Mouse (Mus musculus) left cerebral cortex, adult 2 months (tissue): ENCODE data around the gene Zbtb12. TPM values are rescaled to one million over a fixed set of nuclear protein-coding genes. Genes with fewer than 3 reads are reported as not detected.
A peak's percentile ranks its signal among the peaks of the same experiment; 100 is the strongest.
"Not testable (repeated sequence)": the region's sequence is repeated elsewhere in the genome, so short reads cannot be mapped to it uniquely, and the experiment has no call there.

ENCODE experiments used
- DNase-seq, 2 experiments: peaks; one replicate each; pipeline ENCODE4 v3.0.0; 2021 to 2022; ENCODE audit warnings: low spot score in 2 of 2, mixed read lengths in 1 of 2; ENCODE audit errors: extremely low spot score in 1 of 2
- H3K27ac ChIP-seq: fragments of 200-600 bp; 2 replicates; pipeline ENCODE4 v1.8.1; 2022
- H3K4me3 ChIP-seq: fragments of 200-600 bp; 2 replicates; pipeline ENCODE4 v1.8.1; 2022
- CTCF ChIP-seq: fragments of 200-600 bp; IDR thresholded peaks from 2 replicates; pipeline ENCODE4 v1.8.1; 2022; ENCODE audit warnings: antibody characterized with exemption, mild to moderate bottlenecking, moderate library complexity
- intact Hi-C: fragments of 180-260 bp; cut with DNase I; formaldehyde crosslinking; loops from one replicate; pipeline ENCODE4 v1.15.1; 2025
- total RNA-seq, 2 experiments: library from RNA; stranded (reverse); gene quantifications; 2 replicates each; pipeline ENCODE4 v1.2.3; 2021

The Zbtb12 gene
- total RNA-seq, 2 experiments from 2014 or later: 6.5 to 7.4 TPM

- Histone ChIP-seq H3K4me3 (no peak overlapping the region), H3K27ac (no peak overlapping the region)
- TF ChIP-seq CTCF: no peak
- no peak for DNase-seq
- intact Hi-C loops: loop anchor here (10.0 kb wide), 1 partner anchor 771 kb away; the partner anchor contains the start of gene Brd2
Measured at GRCm38 (mm10) chr17:34895724-34896123, 16.4 kb downstream of the Zbtb12 start.

DNA sequence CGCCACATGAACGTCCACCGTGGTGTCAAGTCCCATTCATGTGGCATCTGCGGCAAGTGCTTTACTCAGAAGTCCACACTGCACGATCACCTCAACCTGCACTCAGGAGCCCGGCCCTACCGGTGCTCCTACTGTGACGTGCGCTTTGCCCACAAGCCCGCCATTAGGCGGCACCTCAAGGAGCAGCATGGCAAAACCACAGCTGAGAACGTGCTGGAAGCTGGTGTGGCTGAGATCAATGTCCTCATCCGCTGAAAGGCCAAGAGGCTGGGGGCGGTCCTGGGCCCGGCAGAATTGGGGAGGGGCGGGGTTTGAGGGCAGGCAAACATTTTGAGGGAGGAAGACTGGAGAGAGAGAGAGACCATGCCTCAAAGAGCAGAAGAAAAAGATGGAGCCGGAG, 17.1 kb downstream of the Zbtb12 start:
- TF ChIP-seq CTCF: no peak
- intact Hi-C loops: loop anchor here (10.0 kb wide), 1 partner anchor 772 kb away; the partner anchor contains the start of gene Brd2
- Histone ChIP-seq H3K27ac (no peak overlapping the region), H3K4me3 (no peak overlapping the region)
- no peak for DNase-seq

- TF ChIP-seq CTCF: no peak
- intact Hi-C loops: loop anchor here (2.0 to 10.0 kb wide), 2 partner anchors 33 to 773 kb away; partner anchors contain the start of genes Brd2 and Neu1
- DNase-seq: peak in 1 of 2 experiments; percentile 35
- Histone ChIP-seq H3K4me3 (peak overlapping the region; percentile 70), H3K27ac (peak overlapping the region; percentile 98)
Measured at GRCm38 (mm10) chr17:34897373-34898159, 18.3 kb downstream of the Zbtb12 start.

DNA sequence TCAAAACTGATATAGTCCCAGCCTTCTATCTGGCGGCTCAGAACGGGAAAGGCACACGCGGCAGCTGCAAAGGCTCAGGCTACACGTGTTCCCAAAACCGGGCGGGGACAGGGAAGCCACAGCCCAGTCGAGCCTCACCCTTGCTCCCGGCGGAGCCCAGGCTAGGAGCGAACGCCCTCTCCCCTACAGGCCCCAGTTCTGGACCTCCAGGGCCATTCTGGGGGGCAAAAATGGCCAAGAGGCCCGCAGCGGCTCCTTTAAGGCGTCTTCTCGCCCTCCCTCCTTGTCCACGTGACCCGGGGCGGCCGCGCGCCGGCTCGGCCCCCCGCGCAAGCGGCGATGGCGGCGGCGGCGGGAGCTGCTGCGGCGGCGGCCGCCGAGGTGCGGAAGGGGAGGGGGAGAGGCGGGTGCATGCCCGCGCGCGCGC, 18.9 kb downstream of the Zbtb12 start, which contains the start of the genes C2 and Ehmt2:
C2 (minus strand) TSS at position 106 of the 427 bp plus-strand sequence.
Ehmt2 (plus strand) TSS at position 310 of the 427 bp plus-strand sequence.
- H3K4me3 ChIP-seq: peak within 1 kb of the TSS; percentile 70
- peak within 1 kb of the TSS; percentile 98 for H3K27ac ChIP-seq
- intact Hi-C loops: loop anchor here (2.0 to 10.0 kb wide), 2 partner anchors 33 to 773 kb away; partner anchors contain the start of genes Brd2 and Neu1
- peak; percentile 84 to 86 for DNase-seq
- no peak for TF ChIP-seq CTCF

DNA sequence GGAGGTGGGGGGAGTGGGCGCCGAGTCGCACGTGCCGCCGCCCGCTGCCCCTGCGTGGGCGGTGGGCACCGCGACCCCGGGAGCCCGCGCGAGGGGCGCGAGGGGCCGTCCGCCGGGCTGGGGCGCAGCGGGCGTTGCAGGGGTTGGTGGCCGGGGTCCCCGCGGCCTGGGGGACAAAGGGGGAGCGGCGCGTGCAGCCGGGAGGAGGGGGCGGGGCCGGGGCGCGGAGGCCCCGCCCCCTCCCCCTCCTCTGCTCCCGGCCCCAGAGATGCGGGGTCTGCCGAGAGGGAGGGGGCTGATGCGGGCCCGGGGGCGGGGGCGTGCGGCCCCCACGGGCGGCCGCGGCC, 19.4 kb downstream of the Zbtb12 start:
- DNase-seq: no peak
- H3K4me3 ChIP-seq: peak overlapping the region; percentile 70
- peak overlapping the region; percentile 44; the same call in 1 of the 2 replicates for H3K27ac ChIP-seq
- intact Hi-C loops: loop anchor here (2.0 to 10.0 kb wide), 2 partner anchors 32 to 774 kb away; partner anchors contain the start of genes Brd2 and Neu1
- TF ChIP-seq CTCF: no peak

DNA sequence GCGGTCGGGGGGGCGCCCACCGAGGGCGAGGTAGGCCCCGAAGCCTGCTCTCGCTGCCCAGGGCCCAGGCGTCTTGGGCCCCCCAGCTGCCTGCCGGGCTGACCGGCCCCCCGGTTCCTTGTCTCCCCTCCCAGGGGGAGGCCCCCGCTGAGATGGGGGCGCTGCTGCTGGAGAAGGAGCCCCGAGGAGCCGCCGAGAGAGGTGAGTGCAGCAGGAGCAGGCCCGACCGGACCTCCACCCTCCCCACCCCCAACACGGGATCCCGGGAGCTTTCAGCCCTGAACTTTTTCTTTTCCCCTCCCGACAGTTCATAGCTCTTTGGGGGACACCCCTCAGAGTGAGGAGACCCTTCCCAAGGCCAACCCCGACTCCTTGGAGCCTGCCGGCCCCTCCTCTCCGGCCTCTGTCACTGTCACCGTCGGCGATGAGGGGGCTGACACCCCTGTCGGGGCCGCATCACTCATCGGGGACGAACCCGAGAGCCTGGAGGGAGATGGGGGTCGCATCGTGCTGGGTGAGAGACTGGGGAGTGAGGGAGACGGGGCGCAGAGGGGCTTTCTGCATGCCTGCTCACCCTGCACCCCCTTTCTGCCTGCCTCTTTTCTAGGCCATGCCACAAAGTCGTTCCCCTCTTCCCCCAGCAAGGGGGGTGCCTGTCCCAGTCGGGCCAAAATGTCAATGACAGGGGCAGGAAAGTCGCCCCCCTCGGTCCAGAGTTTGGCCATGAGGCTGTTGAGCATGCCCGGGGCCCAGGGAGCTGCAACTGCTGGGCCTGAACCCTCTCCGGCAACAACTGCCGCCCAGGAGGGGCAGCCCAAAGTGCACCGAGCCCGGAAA, 20.0 kb downstream of the Zbtb12 start:
- peak; percentile 37 to 38 for DNase-seq
- intact Hi-C loops: loop anchor here (2.0 to 10.0 kb wide), 2 partner anchors 32 to 774 kb away; partner anchors contain the start of genes Brd2 and Neu1
- Histone ChIP-seq H3K4me3 (peak overlapping the region; percentile 70), H3K27ac (peak overlapping the region; percentile 87)
- no peak for TF ChIP-seq CTCF

GRCm38 (mm10) chr17:34899890-34900243, 20.6 kb downstream of the Zbtb12 start:
- Histone ChIP-seq H3K27ac (peak overlapping the region; percentile 87), H3K4me3 (peak overlapping the region; percentile 70)
- TF ChIP-seq CTCF: no peak
- intact Hi-C loops: loop anchor here (2.0 to 10.0 kb wide), 2 partner anchors 31 to 775 kb away; partner anchors contain the start of genes Brd2 and Neu1
- no peak for DNase-seq

- H3K27ac ChIP-seq, intact Hi-C loops, DNase-seq, H3K4me3 ChIP-seq: not testable (repeated sequence)
Measured at GRCm38 (mm10) chr17:34900826-34901225, 21.5 kb downstream of the Zbtb12 start.

DNA sequence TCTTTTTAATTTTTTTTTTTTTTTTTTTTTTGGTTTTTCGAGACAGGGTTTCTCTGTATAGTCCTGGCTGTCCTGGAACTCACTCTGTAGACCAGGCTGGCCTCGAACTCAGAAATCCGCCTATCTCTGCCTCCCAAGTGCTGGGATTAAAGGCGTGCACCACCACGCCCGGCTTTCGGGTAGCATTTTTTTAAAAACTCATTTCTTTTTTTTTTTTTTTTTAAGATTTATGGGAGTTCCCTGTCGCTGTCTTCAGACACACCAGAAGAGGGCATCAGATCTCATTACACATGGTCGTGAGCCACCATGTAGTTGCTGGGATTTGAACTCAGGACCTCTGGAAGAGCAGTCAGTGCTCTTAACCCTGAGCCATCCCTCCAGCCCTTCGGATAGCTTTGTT, 22.7 kb downstream of the Zbtb12 start:
- H3K27ac ChIP-seq, intact Hi-C loops, DNase-seq, H3K4me3 ChIP-seq: not testable (repeated sequence)

GRCm38 (mm10) chr17:34902895-34903294, 23.6 kb downstream of the Zbtb12 start:
- Histone ChIP-seq H3K27ac (no peak overlapping the region), H3K4me3 (no peak overlapping the region)
- intact Hi-C loops: no loop called here
- no peak for TF ChIP-seq CTCF
- DNase-seq: no peak

DNA sequence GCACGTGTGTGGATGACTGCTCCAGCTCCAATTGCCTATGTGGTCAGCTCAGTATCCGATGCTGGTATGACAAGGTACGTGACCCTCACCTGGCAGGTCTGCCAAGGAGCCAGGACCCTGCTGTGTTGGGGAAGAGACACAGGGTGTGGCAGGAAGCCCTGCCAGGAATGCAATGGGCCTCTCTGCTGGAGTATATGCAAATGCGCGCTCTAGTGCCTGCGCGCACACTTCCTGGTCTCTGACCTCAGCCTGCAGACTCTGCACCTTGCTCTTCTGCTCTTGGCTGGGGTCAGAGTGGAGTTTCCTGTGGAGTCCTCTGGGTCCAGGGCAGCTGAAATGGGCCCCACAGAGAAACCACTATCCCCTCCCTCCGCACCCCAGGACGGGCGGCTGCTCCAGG, 31.7 kb downstream of the Zbtb12 start:
- Histone ChIP-seq H3K27ac (no peak overlapping the region), H3K4me3 (no peak overlapping the region)
- intact Hi-C loops: no loop called here
- no peak for DNase-seq
- no peak for TF ChIP-seq CTCF

DNA sequence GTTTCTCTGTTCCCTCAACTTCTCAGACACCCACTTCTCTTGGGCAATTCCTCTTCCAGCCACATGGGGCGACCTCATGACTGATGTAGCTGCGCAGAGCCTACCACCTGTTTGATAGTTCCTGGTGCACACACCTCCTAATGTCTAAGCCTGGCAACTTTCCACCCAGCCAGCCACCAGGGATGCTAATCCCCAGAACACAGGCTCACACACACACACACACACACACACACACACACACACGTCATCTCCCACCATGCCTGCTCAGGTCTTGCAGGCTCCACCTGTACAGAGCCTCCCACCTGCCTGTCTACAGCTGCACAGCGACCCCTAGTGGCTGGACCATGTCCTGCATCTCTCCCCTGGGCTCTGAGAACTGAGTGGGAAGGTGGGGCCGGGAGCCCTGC, 32.7 kb downstream of the Zbtb12 start:
- intact Hi-C loops: no loop called here
- DNase-seq: peak; percentile 51 to 67
- TF ChIP-seq CTCF: peak; percentile 70
- H3K27ac ChIP-seq: no peak overlapping the region
- H3K4me3 ChIP-seq: no peak overlapping the region
